10 mouse cellular contexts compared by ENCODE assay signal in the genomic region with DNA sequence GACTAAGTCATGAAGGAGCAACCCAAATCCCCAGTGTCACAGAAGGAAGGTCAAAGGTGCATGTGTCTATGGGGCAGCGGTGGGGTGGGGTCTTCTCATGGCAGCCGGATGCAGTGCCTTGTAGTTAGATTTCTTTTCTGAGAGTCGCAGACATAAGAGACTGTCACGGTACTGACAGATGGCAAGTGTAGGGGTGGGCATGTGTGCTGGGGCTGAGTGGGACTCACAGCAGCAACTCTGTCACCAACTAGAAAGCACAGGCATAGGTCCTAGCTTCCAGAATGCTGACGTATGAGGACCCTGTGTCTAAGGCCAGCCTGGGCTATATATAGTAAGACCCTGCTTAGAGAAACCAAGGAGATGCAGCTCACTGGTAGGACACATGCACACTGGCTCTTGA. TPM values are rescaled to one million over a fixed set of nuclear protein-coding genes. Genes with fewer than 3 reads are reported as not detected.
A peak's percentile ranks its signal among the peaks of the same experiment; 100 is the strongest.
DNase-seq lines count a peak whose midpoint lies in the region; ATAC-seq and TF ChIP-seq lines count a peak whose summit lies in the region.
"Had no signal": no experiment of that assay in that cellular context is flagged by ENCODE, and none has a peak within 500 bp of the region (broad histone marks: within the 10 kb centered on the region; RNA-seq: fewer than 3 reads in every experiment).

No protein-coding gene starts in this region.

- no peak overlapping the region for H3K27ac ChIP-seq in hindbrain, embryonic 13.5 days
- no peak overlapping the region for H3K27ac ChIP-seq in hindbrain, embryonic 11.5 days (ENCODE audit: low read depth, low read length)
- peak overlapping the region; percentile 82 for H3K27ac ChIP-seq in bone marrow macrophage, adult 2 months (ENCODE audit: insufficient read depth, low read depth, low read length)
- peak overlapping the region; percentile 58 for H3K27ac ChIP-seq in embryonic facial prominence, embryonic 15.5 days (replicated peaks)

- H3K4me3 ChIP-seq in hindbrain, embryonic 13.5 days, result no peak overlapping the region
- no peak overlapping the region for H3K4me3 ChIP-seq in hindbrain, embryonic 11.5 days (ENCODE audit: low read depth, low read length)
- no peak overlapping the region for H3K4me3 ChIP-seq in bone marrow macrophage, adult 2 months (ENCODE audit: insufficient read depth, low read length)
- no peak overlapping the region for H3K4me3 ChIP-seq in embryonic facial prominence, embryonic 15.5 days (replicated peaks)

- no peak for TF ChIP-seq CTCF in bone marrow macrophage, adult 2 months (IDR thresholded peaks at IDR 0.05; ENCODE audit: low read depth, low read length)

- H3K36me3 ChIP-seq in hindbrain, embryonic 13.5 days, result no peaks in the 10 kb centered on the region
- no peaks in the 10 kb centered on the region for H3K36me3 ChIP-seq in hindbrain, embryonic 11.5 days (ENCODE audit: control insufficient read depth, insufficient read depth, low read length)
- no peaks in the 10 kb centered on the region for H3K36me3 ChIP-seq in embryonic facial prominence, embryonic 15.5 days

- H3K4me1 ChIP-seq in hindbrain, embryonic 13.5 days (replicated peaks), result peaks cover 13% of the 10 kb centered on the region
- no peaks in the 10 kb centered on the region for H3K4me1 ChIP-seq in hindbrain, embryonic 11.5 days (replicated peaks; ENCODE audit: control insufficient read depth, insufficient read depth, low read length)
- peaks cover 51% of the 10 kb centered on the region for H3K4me1 ChIP-seq in bone marrow macrophage, adult 2 months (ENCODE audit: control insufficient read depth, insufficient read depth, low read length)
- peaks cover 17% of the 10 kb centered on the region for H3K4me1 ChIP-seq in embryonic facial prominence, embryonic 15.5 days

- no peaks in the 10 kb centered on the region for H3K9me3 ChIP-seq in hindbrain, embryonic 13.5 days
- H3K9me3 ChIP-seq in hindbrain, embryonic 11.5 days (ENCODE audit: control insufficient read depth, low read length), result no peaks in the 10 kb centered on the region
- H3K9me3 ChIP-seq in embryonic facial prominence, embryonic 15.5 days (replicated peaks), result no peaks in the 10 kb centered on the region

- no peak overlapping the region for H3K4me2 ChIP-seq in hindbrain, embryonic 13.5 days
- H3K4me2 ChIP-seq in hindbrain, embryonic 11.5 days (replicated peaks; ENCODE audit: low read depth, low read length), result no peak overlapping the region
- no peak overlapping the region for H3K4me2 ChIP-seq in embryonic facial prominence, embryonic 15.5 days (replicated peaks)

- ATAC-seq in hindbrain, embryonic 13.5 days (ENCODE audit: low FRiP score), result 0 out of 2 replicates have a peak, but pooled peaks have one; percentile 52
- ATAC-seq in hindbrain, embryonic 11.5 days (ENCODE audit: low FRiP score), result no peak
- ATAC-seq in embryonic facial prominence, embryonic 15.5 days (ENCODE audit: insufficient number of reproducible peaks, low FRiP score, low TSS enrichment, low read depth), result no peak

- no peak overlapping the region for H3K9ac ChIP-seq in hindbrain, embryonic 13.5 days
- no peak overlapping the region for H3K9ac ChIP-seq in hindbrain, embryonic 11.5 days (ENCODE audit: low read depth, low read length)
- no peak overlapping the region for H3K9ac ChIP-seq in embryonic facial prominence, embryonic 15.5 days

- TF ChIP-seq POLR2A in bone marrow macrophage, adult 2 months (IDR thresholded peaks at IDR 0.05; ENCODE audit: borderline replicate concordance, low read depth, low read length), result no peak

- intact Hi-C loops in left cerebral cortex, postnatal 14 days (cut with DNase I), result no loop called here

- WGBS in hindbrain, embryonic 13.5 days, result 62% methylated on average over 5 of the region's 5 CpGs
- WGBS in hindbrain, embryonic 11.5 days, result 57% methylated on average over 5 of the region's 5 CpGs
- WGBS in embryonic facial prominence, embryonic 15.5 days, result 50% methylated on average over 5 of the region's 5 CpGs

- no peak for DNase-seq in hindbrain, embryonic 11.5 days (ENCODE audit: low spot score)
- peak; percentile 58 to 79 for DNase-seq in left cerebral cortex, postnatal 14 days (ENCODE audit: low spot score in 2 of 2)
- DNase-seq in adrenal gland, adult 18-20 months (ENCODE audit: low spot score in 2 of 2), result no peak
- no peak for DNase-seq in cerebellum, adult 9-11 months
- DNase-seq in adrenal gland, postnatal 14 days, result no peak

- H3K27me3 ChIP-seq in hindbrain, embryonic 13.5 days, result no peaks in the 10 kb centered on the region
- no peaks in the 10 kb centered on the region for H3K27me3 ChIP-seq in hindbrain, embryonic 11.5 days (ENCODE audit: control insufficient read depth, insufficient read depth, low read length)
- H3K27me3 ChIP-seq in embryonic facial prominence, embryonic 15.5 days, result no peaks in the 10 kb centered on the region

RNA-seq across cellular contexts. Expression of gene 1700020N01Rik, which starts 12.7 kb away (rescaled TPM):
- not detected in 2 replicates for polyA plus RNA-seq in hindbrain, embryonic 13.5 days (2015; fragmentation: Nextera tagmentation; extraction: Ambion mirVana)
- polyA plus RNA-seq in hindbrain, embryonic 11.5 days (2014; fragmentation: Nextera tagmentation; extraction: Ambion mirVana), result not detected in 2 replicates
- not detected in 2 replicates for polyA plus RNA-seq in bone marrow macrophage, adult 2 months (2012; ENCODE audit: insufficient read depth, insufficient read length, missing spikeins)
- not detected in 2 replicates for polyA plus RNA-seq in embryonic facial prominence, embryonic 15.5 days (2015; fragmentation: Nextera tagmentation; extraction: Ambion mirVana)
- total RNA-seq in left cerebral cortex, postnatal 14 days (2021), result not detected
- total RNA-seq in adrenal gland, adult 18-20 months (2021), result not detected
- total RNA-seq in adrenal gland, postnatal 14 days (2021), result not detected in 2 replicates
- total RNA-seq: left cerebral cortex, postnatal 36 days had no signal
- polyA plus RNA-seq: gonadal fat pad, adult 2 months had no signal

Comparison
In these comparisons a context has a peak if more than half of its experiments do, and no peak if none do; other contexts are left out.
1. H3K27ac ChIP-seq: peak in bone marrow macrophage, adult 2 months (single experiment) and embryonic facial prominence, embryonic 15.5 days (single experiment); none in hindbrain, embryonic 13.5 days (single experiment) and hindbrain, embryonic 11.5 days (single experiment).
2. DNase-seq: peak in left cerebral cortex, postnatal 14 days (2 of 2); none in hindbrain, embryonic 11.5 days (single experiment), adrenal gland, adult 18-20 months (0 of 2), cerebellum, adult 9-11 months (single experiment) and adrenal gland, postnatal 14 days (single experiment).